Mouse (Mus musculus) liver, adult 2 months (tissue): ENCODE results near the gene E4f1. TPM values are rescaled to one million over a fixed set of nuclear protein-coding genes. Genes with fewer than 3 reads are reported as not detected.
A peak's percentile ranks its signal among the peaks of the same experiment; 100 is the strongest.
"Not testable (repeated sequence)": the region's sequence is repeated elsewhere in the genome, so short reads cannot be mapped to it uniquely, and the experiment has no call there.

ENCODE experiments used
- DNase-seq: peaks from one replicate; pipeline ENCODE4 v3.0.0-alpha.2; 2011; ENCODE audit warnings: low read depth, low spot score; ENCODE audit errors: extremely low read depth
- H3K27ac ChIP-seq: fragments of 200-500 bp; replicated peaks from 2 replicates; pipeline ENCODE4 v1.5.1; 2012; ENCODE audit warnings: low read depth, mild to moderate bottlenecking, control low read depth, inconsistent platforms, low read length; ENCODE audit not compliant: insufficient read depth
- H3K27me3 ChIP-seq: fragments of 200-500 bp; 2 replicates; pipeline ENCODE4 v1.6.1; 2012; ENCODE audit warnings: mild to moderate bottlenecking, moderate library complexity, low read length, inconsistent platforms; ENCODE audit not compliant: control insufficient read depth, insufficient read depth
- H3K36me3 ChIP-seq: fragments of 200-500 bp; 2 replicates; pipeline ENCODE4 v1.6.1; 2012; ENCODE audit warnings: low read length, inconsistent platforms; ENCODE audit not compliant: control insufficient read depth, insufficient read depth
- H3K4me1 ChIP-seq: fragments of 200-500 bp; 2 replicates; pipeline ENCODE4 v1.6.1; 2011; ENCODE audit warnings: low read length; ENCODE audit not compliant: control insufficient read depth, insufficient read depth
- H3K4me3 ChIP-seq: fragments of 200-500 bp; 2 replicates; pipeline ENCODE4 v1.5.1; 2011; ENCODE audit warnings: low read depth, mild to moderate bottlenecking, control low read depth, low read length, moderate library complexity; ENCODE audit not compliant: insufficient read depth
- H3K79me2 ChIP-seq: fragments of 200-500 bp; 2 replicates; pipeline ENCODE4 v1.6.1; 2012; ENCODE audit warnings: inconsistent platforms, mild to moderate bottlenecking, low read length, moderate library complexity; ENCODE audit not compliant: control insufficient read depth, insufficient read depth
- H3K9ac ChIP-seq: fragments of 200-500 bp; 2 replicates; pipeline ENCODE4 v1.6.1; 2012; ENCODE audit warnings: low read depth, mild to moderate bottlenecking, control low read depth, inconsistent platforms, low read length
- CTCF ChIP-seq: fragments of 200-500 bp; IDR thresholded peaks from 2 replicates; pipeline ENCODE4 v1.5.1; 2011; ENCODE audit warnings: low read depth, low read length, control low read depth
- POLR2A ChIP-seq: fragments of 200-500 bp; IDR thresholded peaks from 2 replicates; pipeline ENCODE4 v1.6.1; 2011; ENCODE audit warnings: low read length, control low read depth; ENCODE audit not compliant: insufficient read depth; ENCODE audit errors: extremely low read depth
- WGBS: fragments of 180-500 bp; shearing (Covaris S2); methylation state at CpG from one replicate; pipeline ENCODE4 v1.1.7; 2018; 5-methylcytosine and 5-hydroxymethylcytosine counted together
- polyA plus RNA-seq: library from polyadenylated mRNA; depleted of rRNA; stranded (reverse); fragments of >200 nt; gene quantifications from 2 replicates; pipeline ENCODE4 v1.2.3, GENCODE M21; 2012
- total RNA-seq: library from RNA; depleted of rRNA; stranded (reverse); fragments of >200 nt; gene quantifications from 2 replicates; pipeline ENCODE4 v1.2.3, GENCODE M21; 2014

E4f1 gene
- total and polyA plus RNA-seq, 2 experiments: 6.7 to 33.3 TPM

DNA sequence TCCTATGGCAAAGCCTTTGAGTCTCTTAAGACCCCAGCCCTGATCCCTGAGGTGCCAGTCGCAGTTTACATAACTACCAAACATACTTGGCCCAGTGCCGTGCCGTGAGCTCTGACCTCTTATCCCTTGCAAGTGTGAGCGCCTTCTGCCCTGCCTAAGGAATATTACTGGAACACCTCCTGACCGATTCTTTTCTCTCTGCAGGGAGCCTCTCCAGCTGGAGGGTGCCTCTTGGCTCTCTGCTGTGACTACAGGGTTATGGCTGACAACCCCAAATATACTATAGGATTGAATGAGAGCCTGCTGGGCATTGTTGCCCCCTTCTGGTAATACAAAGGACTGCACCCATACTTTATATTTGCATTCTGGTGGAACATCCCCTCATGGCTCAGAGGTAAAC is 33.1 kb downstream of the E4f1 start:
- no peaks in the 10 kb centered on the region; the same call in 1 of the 2 replicates for H3K79me2 ChIP-seq
- no peaks in the 10 kb centered on the region for H3K4me1 ChIP-seq
- H3K4me3 ChIP-seq: no peak overlapping the region
- 72% methylated on average over 5 of the region's 5 CpGs for WGBS
- TF ChIP-seq POLR2A: no peak
- peak; percentile 48 for TF ChIP-seq CTCF
- no peak for DNase-seq
- H3K27ac ChIP-seq: no peak overlapping the region
- peaks cover 57% of the 10 kb centered on the region for H3K36me3 ChIP-seq
- no peaks in the 10 kb centered on the region for H3K27me3 ChIP-seq
- H3K9ac ChIP-seq: no peak overlapping the region

- WGBS: 38% methylated on average over 14 of the region's 14 CpGs
- TF ChIP-seq POLR2A (no peak), CTCF (no peak)
- DNase-seq: peak; percentile 89
- Histone ChIP-seq H3K4me3 (no peak overlapping the region; the same call in 1 of the 2 replicates), H3K79me2 (peaks cover 17% of the 10 kb centered on the region; the same call in 1 of the 2 replicates), H3K9ac (peak overlapping the region; percentile 19), H3K27me3 (no peaks in the 10 kb centered on the region), H3K27ac (peak overlapping the region; percentile 90), H3K36me3 (peaks cover 19% of the 10 kb centered on the region; the same call in 1 of the 2 replicates), H3K4me1 (peaks cover 6% of the 10 kb centered on the region)
Observed at GRCm38 (mm10) chr17:24429201-24429983, 40.7 kb downstream of the E4f1 start.

GRCm38 (mm10) chr17:24427170-24427557 is 42.9 kb downstream of the E4f1 start:
- WGBS: 0% methylated on average over 8 of the region's 8 CpGs
- DNase-seq: peak; percentile 70

DNA sequence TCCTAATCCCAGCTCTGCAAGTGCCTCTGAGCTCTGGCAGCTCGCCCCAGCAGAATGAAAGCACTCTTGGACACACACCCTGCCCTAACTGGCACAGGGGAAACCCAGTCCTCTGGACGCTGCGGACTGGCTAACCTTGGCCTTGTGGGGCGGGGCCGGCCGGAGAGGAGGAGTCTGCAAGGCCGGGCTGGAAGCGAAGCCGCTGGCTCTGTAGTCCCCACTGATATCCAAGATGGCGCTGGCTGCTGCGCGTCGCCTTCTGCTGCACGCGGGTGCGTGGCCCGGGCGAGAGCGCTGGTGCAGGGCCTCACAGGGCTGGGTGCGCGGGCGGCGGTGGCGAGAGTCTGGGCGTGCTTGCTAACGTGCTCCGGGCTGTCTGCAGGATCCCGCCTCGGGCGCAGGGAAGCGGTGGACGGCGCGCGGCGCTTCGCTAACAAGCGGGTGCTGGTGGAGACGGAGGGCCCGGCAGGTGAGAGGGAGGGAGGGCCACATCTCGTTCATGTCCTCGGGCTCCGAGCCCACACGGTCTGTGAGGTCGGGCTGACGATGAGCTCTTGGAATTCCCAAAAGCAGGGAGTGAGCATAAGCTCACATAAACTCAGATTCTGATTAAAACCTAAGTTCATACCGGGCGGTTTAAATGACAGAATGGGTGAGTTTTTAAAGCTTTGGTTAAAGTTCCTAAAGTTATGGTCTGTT is 43.5 kb downstream of the E4f1 start, which contains the start of gene Eci1:
TSS of gene Eci1 (plus strand) at position 171 of the 699 bp plus-strand sequence.
- 1% methylated on average over 48 of the region's 48 CpGs for WGBS
- H3K4me3 ChIP-seq: peak within 1 kb of the TSS; percentile 69
- peak within 1 kb of the TSS; percentile 93 for H3K9ac ChIP-seq
- peak; percentile 98 for DNase-seq
- H3K79me2 ChIP-seq: peaks cover 13% of the 10 kb centered on the region; the same call in 1 of the 2 replicates
- H3K36me3 ChIP-seq: peaks cover 28% of the 10 kb centered on the region
- H3K4me1 ChIP-seq: peaks cover 6% of the 10 kb centered on the region
- H3K27me3 ChIP-seq: no peaks in the 10 kb centered on the region
- no peak for TF ChIP-seq CTCF
- peak; percentile 94 for TF ChIP-seq POLR2A
- peak within 1 kb of the TSS; percentile 85 for H3K27ac ChIP-seq

More at GRCm38 (mm10) chr17:24427170-24427557, 42.9 kb downstream of the E4f1 start:
- peaks cover 23% of the 10 kb centered on the region for H3K36me3 ChIP-seq
- no peaks in the 10 kb centered on the region for H3K27me3 ChIP-seq
- H3K27ac ChIP-seq: peak overlapping the region; percentile 85
- peaks cover 17% of the 10 kb centered on the region; the same call in 1 of the 2 replicates for H3K79me2 ChIP-seq
- TF ChIP-seq CTCF (no peak), POLR2A (no peak)
- H3K9ac ChIP-seq: peak overlapping the region; percentile 93
- peak overlapping the region; percentile 69 for H3K4me3 ChIP-seq
- H3K4me1 ChIP-seq: peaks cover 6% of the 10 kb centered on the region

DNA sequence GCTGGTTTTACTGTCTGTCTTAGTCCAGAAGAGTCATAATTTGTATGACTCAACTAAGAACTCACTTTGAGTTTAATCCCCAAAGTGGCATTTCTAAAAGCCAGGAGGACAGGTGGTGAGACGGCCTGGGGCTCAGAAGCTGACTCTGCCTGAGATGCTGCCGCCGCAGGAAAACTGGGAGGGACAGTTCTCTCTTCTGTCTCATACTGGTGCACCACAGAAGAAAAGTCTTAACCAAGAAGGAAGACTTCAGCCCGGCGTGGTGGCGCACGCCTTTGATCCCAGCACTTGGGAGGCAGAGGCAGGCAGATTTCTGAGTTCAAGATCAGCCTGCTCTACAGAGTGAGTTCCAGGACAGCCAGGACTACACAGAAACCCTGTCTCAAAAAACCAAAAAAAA is 44.2 kb downstream of the E4f1 start:
- no peak for TF ChIP-seq CTCF
- TF ChIP-seq POLR2A: no peak
- Histone ChIP-seq H3K9ac (no peak overlapping the region), H3K27ac (peak overlapping the region; percentile 18; the same call in 1 of the 2 replicates), H3K79me2 (peaks cover 12% of the 10 kb centered on the region; the same call in 1 of the 2 replicates), H3K36me3 (peaks cover 35% of the 10 kb centered on the region), H3K4me3 (no peak overlapping the region), H3K4me1 (peaks cover 6% of the 10 kb centered on the region), H3K27me3 (no peaks in the 10 kb centered on the region)
- no peak for DNase-seq
- WGBS: 90% methylated on average over 7 of the region's 7 CpGs

DNA sequence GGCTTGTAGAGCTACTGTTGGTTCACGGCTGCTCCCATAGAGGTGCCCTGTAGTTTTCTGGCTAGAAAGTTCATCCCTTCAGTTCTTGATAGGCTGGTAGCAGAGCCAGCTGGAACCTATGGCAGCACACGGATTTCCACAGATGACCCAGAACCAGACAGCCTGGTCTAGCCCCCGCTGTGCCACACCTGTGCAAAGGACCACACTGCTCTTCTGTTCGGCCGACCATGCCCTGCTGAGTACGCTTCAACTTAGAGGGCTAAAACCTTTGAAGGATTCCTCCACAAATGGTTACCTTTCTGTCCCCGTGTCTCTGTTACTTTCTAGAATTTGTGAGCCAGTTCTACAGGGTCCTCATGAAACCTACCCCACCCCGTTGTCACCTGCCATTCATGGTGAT is 44.8 kb downstream of the E4f1 start:
- H3K9ac ChIP-seq, H3K79me2 ChIP-seq, DNase-seq, H3K4me1 ChIP-seq, H3K27ac ChIP-seq, H3K27me3 ChIP-seq, H3K4me3 ChIP-seq: not testable (repeated sequence)
- 98% methylated on average over 6 of the region's 8 CpGs for WGBS
- peaks cover 40% of the 10 kb centered on the region for H3K36me3 ChIP-seq
